Mouse (Mus musculus) hindbrain, embryonic 13.5 days (tissue): Measurements from ENCODE around the gene Cir1. TPM values are rescaled to one million over a fixed set of nuclear protein-coding genes. Genes with fewer than 3 reads are reported as not detected.

Experiments used
- ATAC-seq: fragments of 200-750 bp; cut with Nextera tagmentation; 2 replicates; pipeline ENCODE4 v1.8.0; 2017; ENCODE audit warnings: moderate TSS enrichment; ENCODE audit not compliant: low FRiP score
- H3K27ac ChIP-seq: fragments of 300-500 bp; sonication (generic); 2 replicates; pipeline ENCODE4 v1.5.1; 2015; ENCODE audit warnings: inconsistent platforms, mild to moderate bottlenecking, moderate library complexity
- H3K27me3 ChIP-seq: fragments of 300-500 bp; sonication (generic); 2 replicates; pipeline ENCODE4 v1.6.1; 2015; ENCODE audit warnings: mild to moderate bottlenecking, inconsistent platforms
- H3K36me3 ChIP-seq: fragments of 300-500 bp; sonication (generic); 2 replicates; pipeline ENCODE4 v1.6.1; 2015; ENCODE audit warnings: mild to moderate bottlenecking, inconsistent platforms
- H3K4me1 ChIP-seq: fragments of 300-500 bp; sonication (generic); replicated peaks from 2 replicates; pipeline ENCODE4 v1.6.1; 2015; ENCODE audit warnings: inconsistent platforms
- H3K4me2 ChIP-seq: fragments of 300-500 bp; sonication (generic); 2 replicates; pipeline ENCODE4 v1.6.1; 2015; ENCODE audit warnings: inconsistent platforms, mild to moderate bottlenecking, moderate library complexity
- H3K4me3 ChIP-seq: fragments of 300-500 bp; sonication (generic); 2 replicates; pipeline ENCODE4 v1.5.1; 2015; ENCODE audit warnings: mild to moderate bottlenecking, inconsistent platforms
- H3K9ac ChIP-seq: fragments of 300-500 bp; sonication (generic); 2 replicates; pipeline ENCODE4 v1.6.1; 2015; ENCODE audit warnings: mild to moderate bottlenecking, inconsistent platforms
- H3K9me3 ChIP-seq: fragments of 300-500 bp; sonication (generic); 2 replicates; pipeline ENCODE4 v1.6.1; 2016; ENCODE audit warnings: inconsistent platforms
- WGBS: fragments of 180-500 bp; shearing (Covaris S2); methylation state at CpG from one replicate; pipeline ENCODE4 v1.1.7; 2015; 5-methylcytosine and 5-hydroxymethylcytosine counted together
- polyA plus RNA-seq: library from polyadenylated mRNA; unstranded; fragments of >200 nt; fragmentation: Nextera tagmentation; extraction: Ambion mirVana; gene quantifications from 2 replicates; pipeline ENCODE4 v1.2.1, GENCODE M21; 2015

The Cir1 gene
- polyA plus RNA-seq, 1 experiment from 2014 or later, result 31.9 TPM

DNA sequence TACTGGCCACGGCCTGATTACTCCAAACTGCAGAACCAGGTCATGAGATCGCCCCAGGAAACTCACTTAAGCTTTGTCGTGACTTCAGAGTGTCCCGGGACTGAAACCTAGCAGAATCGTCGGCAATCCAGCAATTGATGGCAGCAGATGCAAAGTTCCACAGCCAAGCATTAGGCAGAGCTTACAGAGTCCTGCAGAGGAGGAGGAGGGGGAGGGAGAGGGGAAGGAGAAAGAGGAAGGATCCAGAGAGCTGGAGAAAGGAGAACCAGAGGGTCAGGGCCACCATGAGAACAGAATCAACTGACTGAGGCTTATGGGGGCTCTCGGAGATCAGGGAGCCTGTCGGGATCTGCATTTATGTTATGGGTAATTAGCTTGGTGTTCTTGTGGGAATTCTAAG, 25.9 kb upstream of the Cir1 start:
- WGBS, result 78% methylated on average over 8 of the region's 8 CpGs
- H3K27ac ChIP-seq, result no peak overlapping the region
- H3K4me3 ChIP-seq, result no peak overlapping the region
- no peak overlapping the region for H3K4me2 ChIP-seq
- ATAC-seq, result no peak
- no peaks in the 10 kb centered on the region for H3K4me1 ChIP-seq
- H3K36me3 ChIP-seq, result no peaks in the 10 kb centered on the region
- H3K27me3 ChIP-seq, result no peaks in the 10 kb centered on the region
- H3K9me3 ChIP-seq, result no peaks in the 10 kb centered on the region
- H3K9ac ChIP-seq, result no peak overlapping the region

DNA sequence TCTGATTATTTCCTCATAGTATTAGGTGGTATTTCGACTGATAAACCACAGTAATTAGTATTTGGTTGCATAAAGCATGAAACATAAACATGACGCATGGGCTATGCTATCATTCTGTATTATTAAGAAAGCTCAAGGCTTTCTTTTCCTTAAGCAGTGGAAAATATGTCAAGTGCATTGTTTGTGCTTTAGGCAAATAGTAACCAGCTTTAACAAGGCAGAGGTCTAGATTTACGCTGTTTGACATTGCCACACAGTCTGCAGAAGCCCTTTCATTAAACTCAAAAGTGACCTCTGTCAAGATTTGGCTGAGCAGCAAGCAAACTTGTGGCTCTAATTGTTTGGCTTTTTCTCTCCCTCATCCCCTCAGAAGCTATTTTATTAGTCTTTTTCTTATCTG, 23.4 kb upstream of the Cir1 start:
- no peak overlapping the region for H3K4me3 ChIP-seq
- no peaks in the 10 kb centered on the region for H3K27me3 ChIP-seq
- no peaks in the 10 kb centered on the region for H3K36me3 ChIP-seq
- 90% methylated on average over 3 of the region's 3 CpGs for WGBS
- H3K27ac ChIP-seq, result no peak overlapping the region
- H3K4me1 ChIP-seq, result no peaks in the 10 kb centered on the region
- no peaks in the 10 kb centered on the region for H3K9me3 ChIP-seq
- ATAC-seq, result no peak
- H3K4me2 ChIP-seq, result no peak overlapping the region
- H3K9ac ChIP-seq, result no peak overlapping the region

DNA sequence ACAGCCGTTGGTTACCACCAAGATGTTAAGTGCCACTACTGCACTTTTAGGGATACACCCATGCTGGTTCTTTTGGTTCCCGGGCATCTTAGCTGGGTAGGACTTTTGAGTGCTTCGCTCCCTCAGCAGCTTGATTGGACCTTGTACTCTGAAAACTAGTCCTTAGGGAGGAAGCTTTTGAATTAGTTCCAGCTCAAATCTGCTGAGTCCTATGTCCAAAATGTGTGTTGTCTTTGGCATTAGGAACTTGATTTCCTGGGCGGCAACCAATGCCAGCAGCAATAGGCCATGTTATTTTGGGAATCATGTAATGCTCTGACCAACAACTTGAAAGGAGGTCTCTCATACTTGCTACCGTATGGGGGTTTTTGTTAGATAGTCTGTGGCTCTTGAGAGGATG, 13.4 kb upstream of the Cir1 start:
- H3K4me3 ChIP-seq, result no peak overlapping the region
- no peaks in the 10 kb centered on the region for H3K36me3 ChIP-seq
- no peak overlapping the region for H3K4me2 ChIP-seq
- H3K9me3 ChIP-seq, result no peaks in the 10 kb centered on the region
- ATAC-seq, result no peak
- no peaks in the 10 kb centered on the region for H3K27me3 ChIP-seq
- no peak overlapping the region for H3K27ac ChIP-seq
- H3K9ac ChIP-seq, result no peak overlapping the region
- H3K4me1 ChIP-seq, result no peaks in the 10 kb centered on the region
- WGBS, result 80% methylated on average over 5 of the region's 5 CpGs

DNA sequence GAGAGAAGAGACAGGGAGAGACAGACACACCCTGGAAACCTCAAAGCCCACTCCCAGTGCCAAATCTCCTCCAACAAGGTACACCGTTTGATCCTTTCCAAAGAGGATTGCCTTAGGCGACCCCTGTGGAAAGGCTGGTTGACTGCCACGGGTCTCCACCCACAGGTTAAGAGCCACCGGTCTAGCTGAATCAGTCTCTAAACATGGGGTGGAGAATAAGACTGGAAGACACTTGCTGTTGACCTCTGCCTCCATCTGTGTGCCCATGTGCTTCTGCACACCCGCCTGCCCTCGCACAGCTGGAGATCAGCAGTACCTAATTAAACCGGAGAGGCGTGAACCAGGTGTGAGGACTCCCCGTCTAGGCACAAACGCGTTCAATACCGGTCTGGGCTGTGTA, 10.5 kb upstream of the Cir1 start:
- Histone ChIP-seq H3K4me1 (no peaks in the 10 kb centered on the region), H3K36me3 (peaks cover 3% of the 10 kb centered on the region; the same call in 1 of the 2 replicates), H3K27ac (no peak overlapping the region), H3K9me3 (no peaks in the 10 kb centered on the region), H3K4me3 (no peak overlapping the region), H3K4me2 (no peak overlapping the region), H3K9ac (no peak overlapping the region), H3K27me3 (no peaks in the 10 kb centered on the region)
- ATAC-seq, result no peak
- WGBS, result 66% methylated on average over 12 of the region's 12 CpGs

DNA sequence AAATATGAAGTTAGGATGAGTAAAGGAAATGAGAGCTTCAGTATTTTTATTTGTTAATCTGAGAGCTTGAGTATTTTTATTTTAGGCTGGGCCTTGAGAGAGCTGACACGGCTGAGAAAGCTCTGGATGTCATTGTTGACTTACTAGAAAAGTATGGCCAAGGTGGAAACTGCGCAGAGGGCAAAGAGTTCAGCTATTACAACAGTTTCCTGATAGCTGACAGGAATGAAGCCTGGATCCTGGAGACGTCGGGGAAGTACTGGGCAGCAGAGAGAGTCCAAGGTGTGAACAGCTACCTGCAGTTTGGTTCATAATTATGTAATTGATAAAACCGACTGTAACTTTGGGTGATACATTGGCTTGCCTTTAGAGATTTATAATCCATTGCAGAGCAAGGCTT, 6.7 kb upstream of the Cir1 start:
- Histone ChIP-seq H3K4me3 (no peak overlapping the region), H3K4me2 (no peak overlapping the region), H3K9me3 (no peaks in the 10 kb centered on the region), H3K27ac (no peak overlapping the region), H3K36me3 (peaks cover 3% of the 10 kb centered on the region), H3K27me3 (no peaks in the 10 kb centered on the region), H3K9ac (no peak overlapping the region), H3K4me1 (no peaks in the 10 kb centered on the region)
- 90% methylated on average over 5 of the region's 5 CpGs for WGBS
- ATAC-seq, result no peak

DNA sequence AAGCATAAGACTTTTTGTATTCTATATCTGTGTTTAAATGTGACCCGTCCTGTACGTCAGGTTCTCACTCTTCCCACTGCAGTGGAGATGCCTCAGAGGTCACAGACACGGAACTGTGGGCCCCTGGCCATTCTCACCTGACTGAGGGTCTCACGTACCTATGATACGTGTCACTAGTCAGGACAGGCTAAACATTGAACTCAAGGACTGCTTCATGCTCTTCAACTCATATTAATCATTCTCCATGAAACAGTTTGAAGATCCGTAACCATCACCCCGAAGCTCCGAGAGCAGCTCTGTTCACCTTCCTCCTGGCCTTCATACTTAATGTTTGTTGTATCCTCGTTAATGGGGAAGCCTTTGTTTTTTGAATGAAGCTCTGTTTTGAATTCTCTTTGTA, 4.9 kb upstream of the Cir1 start:
- peaks cover 3% of the 10 kb centered on the region for H3K36me3 ChIP-seq
- H3K27ac ChIP-seq, result no peak overlapping the region
- no peak overlapping the region for H3K4me3 ChIP-seq
- H3K4me1 ChIP-seq, result peaks cover 4% of the 10 kb centered on the region
- H3K9ac ChIP-seq, result no peak overlapping the region
- no peak for ATAC-seq
- no peaks in the 10 kb centered on the region for H3K27me3 ChIP-seq
- H3K9me3 ChIP-seq, result no peaks in the 10 kb centered on the region
- WGBS, result 92% methylated on average over 9 of the region's 9 CpGs
- no peak overlapping the region for H3K4me2 ChIP-seq

DNA sequence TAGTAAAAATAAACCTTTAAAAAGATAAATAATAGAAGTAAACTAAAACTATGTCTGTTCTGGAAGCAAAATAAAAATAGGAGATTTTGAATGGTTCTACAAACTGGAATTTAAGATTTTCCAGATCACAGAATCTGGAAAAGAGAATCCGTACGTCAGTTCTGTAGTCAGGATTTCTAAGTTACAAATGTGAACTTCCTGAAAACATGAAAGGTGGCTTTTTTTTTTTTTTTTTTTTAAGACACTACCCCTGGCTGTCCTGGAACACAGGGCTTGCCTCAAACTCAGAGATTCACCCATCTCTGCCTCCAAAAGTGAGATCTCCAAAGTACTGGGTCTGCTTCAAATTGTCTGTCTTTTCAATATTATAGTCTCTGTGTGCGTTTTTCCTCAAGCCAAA, 1.8 kb upstream of the Cir1 start:
- Histone ChIP-seq H3K4me1 (peaks cover 17% of the 10 kb centered on the region), H3K4me3 (no peak overlapping the region), H3K9me3 (no peaks in the 10 kb centered on the region), H3K9ac (no peak overlapping the region), H3K27ac (no peak overlapping the region), H3K36me3 (peaks cover 10% of the 10 kb centered on the region), H3K4me2 (no peak overlapping the region), H3K27me3 (no peaks in the 10 kb centered on the region)
- WGBS, result 95% methylated on average over 3 of the region's 3 CpGs
- ATAC-seq, result no peak

DNA sequence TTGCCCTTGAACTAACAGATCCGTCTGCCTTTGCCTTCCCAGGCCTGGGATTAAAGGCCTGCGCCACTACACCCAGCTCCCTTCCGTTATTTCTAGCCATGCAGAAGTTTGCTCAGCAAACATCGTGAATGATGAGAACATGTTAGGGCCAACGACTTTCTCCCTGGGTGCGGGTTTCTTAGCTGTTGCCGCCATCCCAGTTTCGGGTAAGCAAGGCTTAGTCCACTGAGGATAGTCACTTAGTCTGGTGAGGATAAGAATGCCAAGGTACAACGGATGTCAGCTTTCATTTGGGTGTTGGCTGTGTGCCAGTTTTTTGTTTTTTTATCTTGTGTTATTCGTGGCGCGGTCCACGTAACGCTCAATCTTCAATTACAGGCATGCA, 608 bp upstream of the Cir1 start:
- Histone ChIP-seq H3K4me3 (peak overlapping the region; percentile 88), H3K4me1 (peaks cover 17% of the 10 kb centered on the region), H3K9me3 (no peaks in the 10 kb centered on the region), H3K9ac (peak overlapping the region; percentile 74), H3K27me3 (no peaks in the 10 kb centered on the region), H3K4me2 (peak overlapping the region; percentile 54), H3K27ac (peak overlapping the region; percentile 74), H3K36me3 (peaks cover 18% of the 10 kb centered on the region)
- ATAC-seq, result peak; percentile 57
- 46% methylated on average over 14 of the region's 14 CpGs for WGBS

DNA sequence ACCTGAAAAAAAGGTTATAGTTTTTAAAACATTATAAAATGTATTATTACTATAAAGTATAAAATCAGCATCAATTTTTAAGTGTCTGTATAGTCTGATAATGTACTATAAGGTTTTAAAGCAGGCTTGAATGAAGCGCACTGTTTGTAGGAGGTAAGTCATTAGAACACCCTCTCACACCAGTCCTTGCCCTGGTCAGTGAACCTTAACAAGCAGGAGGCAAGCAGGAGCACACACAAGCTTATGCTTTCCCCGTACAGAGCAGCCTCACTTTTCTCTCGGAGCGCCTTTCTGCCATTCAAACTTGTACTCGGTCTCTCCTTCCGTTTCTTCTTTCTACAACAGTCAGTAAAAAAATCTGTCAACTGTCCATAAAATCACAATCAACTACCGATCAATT, 6.5 kb downstream of the Cir1 start:
- Histone ChIP-seq H3K27me3 (no peaks in the 10 kb centered on the region), H3K27ac (no peak overlapping the region), H3K4me1 (peaks cover 3% of the 10 kb centered on the region; the same call in 1 of the 2 replicates), H3K36me3 (peaks cover 76% of the 10 kb centered on the region), H3K9ac (no peak overlapping the region), H3K4me2 (no peak overlapping the region), H3K9me3 (no peaks in the 10 kb centered on the region), H3K4me3 (no peak overlapping the region)
- 91% methylated on average over 7 of the region's 7 CpGs for WGBS
- ATAC-seq, result no peak

DNA sequence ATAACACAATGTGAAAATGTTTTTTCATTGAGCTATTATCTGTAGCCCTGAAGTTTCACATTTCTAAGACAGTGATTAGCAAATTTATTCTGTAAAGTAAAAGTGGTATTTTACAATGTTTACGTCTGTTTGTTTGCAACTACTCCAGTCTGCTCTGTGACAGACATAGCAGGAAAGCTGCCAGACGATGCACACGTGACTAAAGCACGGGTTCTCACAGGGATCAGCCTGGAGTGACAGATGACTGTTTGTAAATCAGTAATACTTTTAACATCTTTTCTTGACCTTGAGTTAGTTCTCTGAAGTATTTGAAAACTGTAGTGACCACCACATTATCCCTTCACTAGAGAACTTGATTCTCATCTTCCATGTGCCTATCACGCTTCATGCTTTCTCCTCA, 8.0 kb downstream of the Cir1 start:
- H3K4me2 ChIP-seq, result no peak overlapping the region
- no peak overlapping the region for H3K9ac ChIP-seq

DNA sequence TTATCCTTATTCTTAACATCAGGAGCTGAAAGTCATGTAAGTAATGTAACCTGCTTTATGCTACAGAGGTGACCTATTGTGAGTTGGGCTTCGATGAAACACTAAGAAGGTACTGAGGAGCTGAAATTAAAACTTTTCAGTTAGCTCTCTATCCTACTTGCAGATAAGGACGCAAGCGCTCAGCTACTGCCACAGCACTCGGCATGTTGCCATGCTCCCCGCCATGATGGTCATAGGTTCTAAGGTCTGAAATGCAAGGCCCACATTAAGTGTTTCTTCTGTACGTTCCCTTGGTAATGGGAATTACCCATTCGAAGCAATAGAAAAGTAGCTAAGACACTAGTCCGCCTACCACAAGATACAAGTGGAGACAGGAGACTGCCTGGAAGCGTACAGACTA, 9.8 kb downstream of the Cir1 start:
- Histone ChIP-seq H3K4me2 (no peak overlapping the region), H3K9ac (no peak overlapping the region), H3K27ac (no peak overlapping the region), H3K27me3 (no peaks in the 10 kb centered on the region), H3K4me3 (no peak overlapping the region), H3K36me3 (peaks cover 62% of the 10 kb centered on the region), H3K4me1 (no peaks in the 10 kb centered on the region), H3K9me3 (no peaks in the 10 kb centered on the region)
- WGBS, result 97% methylated on average over 9 of the region's 9 CpGs
- no peak for ATAC-seq

More for the DNA sequence above, 8.0 kb downstream of the Cir1 start:
- no peak overlapping the region for H3K4me3 ChIP-seq
- peaks cover 75% of the 10 kb centered on the region for H3K36me3 ChIP-seq
- ATAC-seq, result no peak
- H3K27me3 ChIP-seq, result no peaks in the 10 kb centered on the region
- WGBS, result 93% methylated on average over 5 of the region's 5 CpGs
- no peaks in the 10 kb centered on the region for H3K9me3 ChIP-seq
- H3K4me1 ChIP-seq, result no peaks in the 10 kb centered on the region
- no peak overlapping the region for H3K27ac ChIP-seq

DNA sequence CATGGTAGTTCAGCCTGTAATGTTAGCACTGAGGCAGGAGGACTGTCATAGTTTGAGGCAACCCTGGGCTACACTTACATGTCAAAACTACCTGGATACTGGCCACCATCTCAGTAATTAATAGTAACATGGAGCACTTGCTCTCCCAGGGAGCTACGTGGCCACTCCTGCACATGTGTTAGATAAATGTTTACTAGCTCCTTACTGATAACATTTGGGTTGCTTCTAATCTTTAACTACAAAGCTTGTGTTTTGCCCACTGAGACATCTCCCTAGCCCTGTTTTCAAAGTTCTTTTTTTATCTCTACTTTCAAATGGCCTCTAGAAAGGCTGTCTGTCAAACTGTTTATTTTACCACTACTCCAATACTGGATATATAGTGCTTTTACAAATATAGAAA, 10.5 kb downstream of the Cir1 start:
- ATAC-seq, result no peak
- H3K27ac ChIP-seq, result no peak overlapping the region
- no peaks in the 10 kb centered on the region for H3K4me1 ChIP-seq
- H3K36me3 ChIP-seq, result peaks cover 60% of the 10 kb centered on the region
- no peaks in the 10 kb centered on the region for H3K9me3 ChIP-seq
- 86% methylated on average over 1 of the region's 1 CpGs for WGBS
- no peak overlapping the region for H3K9ac ChIP-seq
- no peak overlapping the region for H3K4me2 ChIP-seq
- H3K27me3 ChIP-seq, result no peaks in the 10 kb centered on the region
- H3K4me3 ChIP-seq, result no peak overlapping the region

DNA sequence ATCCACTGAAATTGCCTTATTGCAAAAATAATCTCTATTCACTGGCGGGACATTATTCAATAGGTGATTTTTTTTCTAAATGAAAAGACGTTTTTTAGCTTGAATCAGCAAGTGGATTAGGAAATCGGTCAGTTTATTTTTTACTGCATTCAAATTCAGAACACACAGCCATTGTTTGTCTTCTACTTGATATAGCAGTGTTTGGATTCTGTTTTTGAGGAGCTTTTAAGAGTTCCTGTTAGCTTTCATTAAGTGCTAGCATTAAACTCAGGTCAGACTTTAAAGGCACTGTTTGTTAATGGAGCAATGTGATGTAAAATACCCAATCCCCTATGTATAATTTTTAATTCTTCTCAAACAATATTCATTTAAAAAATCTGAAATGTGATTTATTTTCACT, 13.7 kb downstream of the Cir1 start:
- no peaks in the 10 kb centered on the region for H3K4me1 ChIP-seq
- ATAC-seq, result no peak
- peaks cover 44% of the 10 kb centered on the region for H3K36me3 ChIP-seq
- no peaks in the 10 kb centered on the region for H3K9me3 ChIP-seq
- no peaks in the 10 kb centered on the region for H3K27me3 ChIP-seq
- no peak overlapping the region for H3K27ac ChIP-seq
- no peak overlapping the region for H3K9ac ChIP-seq
- no peak overlapping the region for H3K4me2 ChIP-seq
- 77% methylated on average over 3 of the region's 3 CpGs for WGBS
- H3K4me3 ChIP-seq, result no peak overlapping the region

DNA sequence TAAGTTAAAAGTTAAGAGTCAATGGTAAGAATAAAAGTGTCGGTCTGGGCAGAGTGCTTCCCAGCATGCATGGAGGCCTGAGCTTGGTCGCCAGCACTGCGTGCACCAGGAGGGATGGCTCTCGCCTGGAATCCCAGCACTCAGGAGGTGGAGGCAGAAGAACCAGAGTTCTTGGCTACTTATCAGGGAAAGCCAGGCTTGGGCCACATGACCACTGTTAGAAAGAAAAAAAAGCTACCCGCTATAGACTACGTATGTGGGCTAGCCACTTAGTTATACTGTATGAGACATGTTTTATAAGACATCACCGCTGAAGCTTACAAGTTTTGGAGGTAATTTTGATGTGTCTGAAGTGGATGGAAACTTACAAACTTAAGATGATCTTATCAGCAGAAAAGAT, 14.3 kb downstream of the Cir1 start:
- ATAC-seq, result no peak
- no peak overlapping the region for H3K9ac ChIP-seq

More for the DNA sequence above, 14.3 kb downstream of the Cir1 start:
- WGBS, result 86% methylated on average over 7 of the region's 7 CpGs
- Histone ChIP-seq H3K4me1 (no peaks in the 10 kb centered on the region), H3K4me2 (no peak overlapping the region), H3K27me3 (no peaks in the 10 kb centered on the region), H3K36me3 (peaks cover 39% of the 10 kb centered on the region), H3K9me3 (no peaks in the 10 kb centered on the region), H3K4me3 (no peak overlapping the region), H3K27ac (no peak overlapping the region)
